Mouse (Mus musculus): ENCODE measurements around the gene Rb1. TPM values are rescaled to one million over a fixed set of nuclear protein-coding genes. Genes with fewer than 3 reads are reported as not detected.

Gene Rb1
- total and polyA plus RNA-seq, 3 experiments: 6.3 to 13.2 TPM; not detected in 1

DNA sequence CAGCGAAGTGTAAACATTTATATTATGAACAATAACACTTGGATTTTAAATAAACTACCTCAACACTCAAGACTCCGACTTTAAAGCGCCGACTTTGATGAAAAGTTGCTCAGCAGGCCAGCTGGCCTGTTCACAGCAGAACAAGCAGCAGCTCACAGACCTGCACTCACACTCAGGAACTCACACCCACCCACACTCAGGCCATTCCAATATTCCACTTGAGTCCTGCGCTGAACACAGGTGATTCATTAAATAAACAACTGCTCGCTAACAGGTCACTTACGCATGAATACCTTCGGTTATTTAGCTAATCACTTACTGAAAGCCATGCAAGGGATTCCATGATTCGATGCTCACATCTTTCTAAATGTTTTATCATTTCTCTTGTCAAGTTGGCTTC lies 63.4 kb downstream of the Rb1 start:
- no peaks in the 10 kb centered on the region for H3K79me2 ChIP-seq (ENCODE audit: control insufficient read depth, insufficient read depth, low read length, poor library complexity)
- H3K27ac ChIP-seq (ENCODE audit: control insufficient read depth, low read depth, low read length): no peak overlapping the region
- H3K27me3 ChIP-seq (ENCODE audit: control insufficient read depth in 1 of 2, insufficient read depth in 2 of 2, low read length in 2 of 2): no peaks in the 10 kb centered on the region
- H3K4me3 ChIP-seq (ENCODE audit: control insufficient read depth in 1 of 2, insufficient read depth in 1 of 2, low read depth in 2 of 2, low read length in 2 of 2): no peak overlapping the region
- no peak for DNase-seq (ENCODE audit: low read depth, low spot score)
- H3K9me3 ChIP-seq (replicated peaks; ENCODE audit: insufficient read depth, low read length): no peaks in the 10 kb centered on the region
- no peaks in the 10 kb centered on the region for H3K4me1 ChIP-seq (ENCODE audit: control insufficient read depth in 1 of 2, insufficient read depth in 2 of 2, low read length in 2 of 2)
- no peak for TF ChIP-seq GATA1 (IDR thresholded peaks at IDR 0.05; ENCODE audit: low read depth, low read length)
- TF ChIP-seq BHLHE40 (IDR thresholded peaks at IDR 0.05; ENCODE audit: borderline replicate concordance, low read depth, low read length): no peak
- TF ChIP-seq NELFE (IDR thresholded peaks at IDR 0.05; ENCODE audit: low read depth, low read length): no peak
- no peak for TF ChIP-seq MAZ (IDR thresholded peaks at IDR 0.05; ENCODE audit: low read depth, low read length)
- TF ChIP-seq USF1 (IDR thresholded peaks at IDR 0.05; ENCODE audit: low read depth, low read length): no peak
- TF ChIP-seq POLR2A (IDR thresholded peaks at IDR 0.05; ENCODE audit: control insufficient read depth in 1 of 2, insufficient read depth in 1 of 2, low read depth in 1 of 2, low read length in 2 of 2, poor library complexity in 1 of 2): no peak
- no peak for TF ChIP-seq SMC3 (IDR thresholded peaks at IDR 0.05; ENCODE audit: low read depth, low read length)
- TF ChIP-seq CHD1 (IDR thresholded peaks at IDR 0.05; ENCODE audit: low read depth, low read length): no peak
- TF ChIP-seq POLR2AphosphoS2 (IDR thresholded peaks at IDR 0.05; ENCODE audit: low read length): no peak
- TF ChIP-seq UBTF (IDR thresholded peaks at IDR 0.05; ENCODE audit: borderline replicate concordance, insufficient read depth, low read depth, low read length): no peak
- TF ChIP-seq ZC3H11A (IDR thresholded peaks at IDR 0.05; ENCODE audit: low read depth, low read length): no peak
- no peak for TF ChIP-seq POLR2AphosphoS5 (IDR thresholded peaks at IDR 0.05; ENCODE audit: borderline replicate concordance, low read depth, low read length)
- no peak for TF ChIP-seq E2F4 (IDR thresholded peaks at IDR 0.05; ENCODE audit: borderline replicate concordance, low read depth, low read length)
- no peaks in the 10 kb centered on the region for H3K36me3 ChIP-seq (ENCODE audit: control insufficient read depth in 1 of 2, insufficient read depth in 2 of 2, low read length in 2 of 2)
- no peak overlapping the region for H3K9ac ChIP-seq (ENCODE audit: control insufficient read depth, low read depth, low read length, poor library complexity, severe bottlenecking)

DNA sequence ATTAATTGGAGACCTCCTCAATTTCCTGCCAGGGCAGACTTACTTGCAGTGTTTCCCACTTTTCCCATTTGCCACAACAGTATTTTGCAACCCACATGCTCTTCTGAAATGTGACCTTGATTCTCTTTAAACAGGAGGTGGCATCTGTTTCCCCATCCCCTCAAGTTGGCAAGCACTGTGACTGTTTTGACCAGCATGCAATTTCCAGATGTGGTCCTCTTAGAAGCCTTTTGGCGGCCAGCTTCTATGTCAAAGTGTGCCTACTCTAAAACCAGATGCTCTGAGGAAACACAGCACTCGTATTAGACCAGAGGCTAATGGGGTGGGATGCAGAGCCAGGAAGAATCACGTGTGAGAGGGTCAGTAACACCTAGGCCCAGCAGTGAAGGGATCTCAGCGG lies 67.4 kb downstream of the Rb1 start:
- H3K36me3 ChIP-seq (ENCODE audit: control insufficient read depth in 1 of 2, insufficient read depth in 2 of 2, low read length in 2 of 2): peaks cover 0 to 2% of the 10 kb centered on the region in 2 experiments; a peak in 2 of 4 replicates
- H3K9ac ChIP-seq (ENCODE audit: control insufficient read depth, low read depth, low read length, poor library complexity, severe bottlenecking): no peak overlapping the region
- DNase-seq (ENCODE audit: low read depth, low spot score): no peak
- H3K9me3 ChIP-seq (replicated peaks; ENCODE audit: insufficient read depth, low read length): no peaks in the 10 kb centered on the region
- H3K27ac ChIP-seq (ENCODE audit: control insufficient read depth, low read depth, low read length): no peak overlapping the region
- no peak overlapping the region for H3K4me3 ChIP-seq (ENCODE audit: control insufficient read depth in 1 of 2, insufficient read depth in 1 of 2, low read depth in 2 of 2, low read length in 2 of 2)
- H3K27me3 ChIP-seq (ENCODE audit: control insufficient read depth in 1 of 2, insufficient read depth in 2 of 2, low read length in 2 of 2): no peaks in the 10 kb centered on the region
- no peaks in the 10 kb centered on the region for H3K79me2 ChIP-seq (ENCODE audit: control insufficient read depth, insufficient read depth, low read length, poor library complexity)
- TF ChIP-seq NELFE (IDR thresholded peaks at IDR 0.05; ENCODE audit: low read depth, low read length) (no peak), POLR2A (IDR thresholded peaks at IDR 0.05; ENCODE audit: control insufficient read depth in 1 of 2, insufficient read depth in 1 of 2, low read depth in 1 of 2, low read length in 2 of 2, poor library complexity in 1 of 2) (no peak)
- H3K4me1 ChIP-seq (ENCODE audit: control insufficient read depth in 1 of 2, insufficient read depth in 2 of 2, low read length in 2 of 2): no peaks in the 10 kb centered on the region

DNA sequence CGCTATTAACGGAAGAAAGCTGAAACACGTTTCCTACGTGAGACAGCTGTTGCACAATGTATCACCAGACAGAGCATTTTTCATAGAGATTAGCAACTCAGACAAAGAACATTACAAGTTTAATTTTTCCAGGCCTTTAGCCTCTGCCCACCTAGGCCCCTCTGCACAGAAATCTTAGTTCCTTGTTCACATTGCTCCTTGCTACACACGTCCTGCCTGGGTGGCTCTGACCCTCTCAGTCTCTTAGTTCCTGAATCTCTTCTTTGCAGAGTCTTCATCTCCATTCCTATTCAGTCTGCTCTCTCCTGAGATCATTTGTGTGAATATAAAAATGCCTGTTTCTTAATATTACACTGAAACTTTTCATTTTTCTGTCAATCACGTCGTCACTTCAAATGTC lies 68.3 kb downstream of the Rb1 start:
- Histone ChIP-seq H3K4me1 (ENCODE audit: control insufficient read depth in 1 of 2, insufficient read depth in 2 of 2, low read length in 2 of 2) (no peaks in the 10 kb centered on the region), H3K9ac (ENCODE audit: control insufficient read depth, low read depth, low read length, poor library complexity, severe bottlenecking) (no peak overlapping the region), H3K9me3 (replicated peaks; ENCODE audit: insufficient read depth, low read length) (no peaks in the 10 kb centered on the region), H3K27me3 (ENCODE audit: control insufficient read depth in 1 of 2, insufficient read depth in 2 of 2, low read length in 2 of 2) (no peaks in the 10 kb centered on the region), H3K79me2 (ENCODE audit: control insufficient read depth, insufficient read depth, low read length, poor library complexity) (no peaks in the 10 kb centered on the region), H3K27ac (ENCODE audit: control insufficient read depth, low read depth, low read length) (no peak overlapping the region), H3K4me3 (ENCODE audit: control insufficient read depth in 1 of 2, insufficient read depth in 1 of 2, low read depth in 2 of 2, low read length in 2 of 2) (no peak overlapping the region), H3K36me3 (ENCODE audit: control insufficient read depth in 1 of 2, insufficient read depth in 2 of 2, low read length in 2 of 2) (peaks cover 0 to 2% of the 10 kb centered on the region in 2 experiments; a peak in 2 of 4 replicates)
- no peak for TF ChIP-seq ZC3H11A (IDR thresholded peaks at IDR 0.05; ENCODE audit: low read depth, low read length)
- TF ChIP-seq UBTF (IDR thresholded peaks at IDR 0.05; ENCODE audit: borderline replicate concordance, insufficient read depth, low read depth, low read length): no peak
- TF ChIP-seq SIN3A (IDR thresholded peaks at IDR 0.05; ENCODE audit: low read length): no peak
- TF ChIP-seq ZKSCAN1 (IDR thresholded peaks at IDR 0.05; ENCODE audit: low read depth, low read length): no peak
- TF ChIP-seq USF2 (IDR thresholded peaks at IDR 0.05; ENCODE audit: borderline replicate concordance in 1 of 2, insufficient read depth in 1 of 2, low read depth in 1 of 2, low read length in 2 of 2): no peak
- no peak for DNase-seq (ENCODE audit: low read depth, low spot score)

Measured in MEL (cell line).